Mouse (Mus musculus) kidney, embryonic 16.5 days (tissue): ENCODE data around the gene Phf2. TPM values are rescaled to one million over a fixed set of nuclear protein-coding genes. Genes with fewer than 3 reads are reported as not detected.

Experiments used
- ATAC-seq: fragments of 200-750 bp; cut with Nextera tagmentation; 2 replicates; pipeline ENCODE4 v1.8.0; 2017; ENCODE audit warnings: moderate TSS enrichment; ENCODE audit not compliant: low FRiP score, low TSS enrichment
- H3K27ac ChIP-seq: fragments of 300-500 bp; sonication (generic); 2 replicates; pipeline ENCODE4 v1.5.1; 2014; ENCODE audit warnings: low read length
- H3K27me3 ChIP-seq: fragments of 300-500 bp; sonication (generic); 2 replicates; pipeline ENCODE4 v1.6.1; 2014; ENCODE audit warnings: low read length, control low read depth, mixed read lengths; ENCODE audit not compliant: insufficient read depth
- H3K36me3 ChIP-seq: fragments of 300-500 bp; sonication (generic); 2 replicates; pipeline ENCODE4 v1.6.1; 2014; ENCODE audit warnings: low read length, control low read depth, mixed read lengths; ENCODE audit not compliant: insufficient read depth
- H3K4me1 ChIP-seq: fragments of 300-500 bp; sonication (generic); 2 replicates; pipeline ENCODE4 v1.6.1; 2014; ENCODE audit warnings: low read length, control low read depth, mixed read lengths; ENCODE audit not compliant: insufficient read depth
- H3K4me2 ChIP-seq: fragments of 300-500 bp; sonication (generic); replicated peaks from 2 replicates; pipeline ENCODE4 v1.6.1; 2014; ENCODE audit warnings: low read depth, low read length
- H3K4me3 ChIP-seq: fragments of 300-500 bp; sonication (generic); 2 replicates; pipeline ENCODE4 v1.5.1; 2014; ENCODE audit warnings: mild to moderate bottlenecking, low read length
- H3K9ac ChIP-seq: fragments of 300-500 bp; sonication (generic); replicated peaks from 2 replicates; pipeline ENCODE4 v1.6.1; 2014; ENCODE audit warnings: low read length
- H3K9me3 ChIP-seq: fragments of 300-500 bp; sonication (generic); 2 replicates; pipeline ENCODE4 v1.6.1; 2016; ENCODE audit warnings: low read length, control low read depth
- WGBS: fragments of 180-500 bp; shearing (Covaris S2); extraction: QIAGEN DNeasy Blood & Tissue Kit; methylation state at CpG from one replicate; pipeline ENCODE4 v1.1.7; 2014; 5-methylcytosine and 5-hydroxymethylcytosine counted together
- polyA plus RNA-seq: library from polyadenylated mRNA; unstranded; fragments of >200 nt; fragmentation: Nextera tagmentation; extraction: Ambion mirVana; gene quantifications from 2 replicates; pipeline ENCODE4 v1.2.1, GENCODE M21; 2015

Phf2 gene
- polyA plus RNA-seq, 1 experiment from 2014 or later = 7.0 TPM

DNA sequence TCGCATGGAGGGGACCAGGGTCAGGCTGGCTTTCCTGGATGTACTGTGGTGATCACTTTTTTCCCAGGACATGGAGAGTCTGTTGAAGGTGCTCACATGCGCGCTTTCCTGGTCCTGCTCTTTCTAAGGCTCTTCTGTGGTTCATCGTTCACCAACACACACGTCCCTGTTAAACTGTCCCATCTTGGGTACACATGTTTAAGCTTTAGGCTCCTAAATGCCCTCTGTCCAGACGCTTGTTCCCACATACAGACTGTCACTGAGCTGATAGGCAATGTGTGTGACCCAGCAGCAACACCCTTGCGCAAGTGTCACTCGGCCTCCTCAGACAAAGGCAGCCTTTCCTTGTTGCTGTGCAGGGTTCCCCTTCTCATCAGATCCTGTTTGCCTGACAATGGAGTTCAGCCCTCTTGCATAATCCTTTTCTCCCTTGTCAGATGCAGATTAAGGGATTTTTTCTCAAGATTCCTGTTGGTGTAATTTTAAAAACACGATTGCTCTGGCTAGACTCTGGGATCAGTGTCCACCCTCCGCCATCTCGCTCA, 107.1 kb downstream of the Phf2 start:
- Histone ChIP-seq H3K36me3 (no peaks in the 10 kb centered on the region), H3K9ac (no peak overlapping the region), H3K4me1 (no peaks in the 10 kb centered on the region), H3K27me3 (no peaks in the 10 kb centered on the region), H3K27ac (no peak overlapping the region), H3K4me3 (no peak overlapping the region), H3K9me3 (no peaks in the 10 kb centered on the region), H3K4me2 (no peak overlapping the region)
- no peak for ATAC-seq
- 56% methylated on average over 11 of the region's 11 CpGs for whole genome bisulfite sequencing

DNA sequence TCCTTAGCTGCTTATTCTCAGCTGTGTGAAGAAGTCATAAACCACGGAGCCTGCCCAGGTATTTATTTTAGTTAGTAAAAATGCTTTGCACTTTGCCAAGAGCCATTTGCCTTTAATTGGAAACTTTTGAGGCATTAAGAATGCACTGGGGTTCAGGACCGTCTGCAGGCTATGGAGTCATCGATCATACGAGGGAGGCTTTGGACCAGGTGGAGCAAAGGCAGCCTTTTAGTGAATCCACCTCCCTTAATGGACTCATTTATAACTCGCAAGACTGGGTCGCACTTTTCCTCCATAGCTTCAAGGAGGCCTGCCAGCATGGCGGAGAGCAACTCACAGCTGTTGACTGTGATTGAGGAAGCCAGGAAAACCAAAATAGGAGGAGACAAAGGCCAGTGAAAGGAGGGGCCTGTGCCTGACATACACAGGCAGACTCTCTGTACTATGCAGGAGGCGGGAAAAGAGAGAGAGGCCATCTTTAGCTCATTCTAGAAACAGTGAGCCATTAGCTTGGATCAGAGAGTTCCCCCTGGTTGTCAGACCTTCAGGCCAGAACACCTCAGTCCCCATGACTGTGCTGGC, 110.0 kb downstream of the Phf2 start:
- H3K4me2 ChIP-seq = no peak overlapping the region

DNA sequence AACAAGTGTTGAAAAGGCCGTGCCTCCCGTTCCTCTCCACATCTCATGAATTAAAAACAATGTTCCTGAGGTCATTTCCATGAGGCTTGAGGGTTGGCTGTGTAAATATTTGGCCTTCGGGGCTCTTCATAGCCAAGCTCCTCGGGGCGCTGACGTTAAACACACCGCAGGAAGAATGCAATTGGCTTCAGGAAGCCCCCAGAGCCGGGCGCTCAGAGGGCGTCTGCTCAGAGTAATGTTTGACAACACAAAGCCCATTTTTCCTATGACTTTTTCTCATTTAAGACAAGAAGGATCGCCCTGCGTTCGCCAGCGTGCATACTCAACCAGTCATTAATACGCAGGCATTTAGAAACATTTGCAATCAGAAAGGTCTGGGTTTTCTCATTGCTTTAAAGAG, 114.2 kb downstream of the Phf2 start:
- no peak for ATAC-seq
- H3K27ac ChIP-seq = no peak overlapping the region
- H3K9ac ChIP-seq = no peak overlapping the region

More for the DNA sequence above, 110.0 kb downstream of the Phf2 start:
- Histone ChIP-seq H3K4me1 (no peaks in the 10 kb centered on the region), H3K9me3 (no peaks in the 10 kb centered on the region), H3K9ac (no peak overlapping the region), H3K27me3 (no peaks in the 10 kb centered on the region), H3K27ac (no peak overlapping the region), H3K4me3 (no peak overlapping the region), H3K36me3 (no peaks in the 10 kb centered on the region)
- no peak for ATAC-seq
- WGBS = 64% methylated on average over 8 of the region's 8 CpGs

More for the DNA sequence above, 114.2 kb downstream of the Phf2 start:
- 53% methylated on average over 15 of the region's 15 CpGs for WGBS
- Histone ChIP-seq H3K4me2 (no peak overlapping the region), H3K27me3 (no peaks in the 10 kb centered on the region), H3K4me1 (no peaks in the 10 kb centered on the region), H3K4me3 (no peak overlapping the region), H3K9me3 (no peaks in the 10 kb centered on the region), H3K36me3 (no peaks in the 10 kb centered on the region)

Other genes starting within 250 kb of the Phf2 start
- gene Ptpdc1, start 245.5 kb downstream of the Phf2 start, polyA plus RNA-seq = 11.4 and 12.3 TPM in 2 replicates
- gene Barx1, start 208.1 kb downstream of the Phf2 start, polyA plus RNA-seq = 0.11 and 0.13 TPM in 2 replicates
- 23.2 and 24.8 TPM in 2 replicates for gene Fam120a, start 96.9 kb upstream of the Phf2 start, polyA plus RNA-seq